Mouse (Mus musculus): ENCODE results near the gene Csnk1d.

- TF ChIP-seq CTCF (IDR thresholded peaks at IDR 0.05; ENCODE audit: control insufficient read depth, insufficient read depth, insufficient replicate concordance, low read depth, low read length) (no peak), POLR2A (IDR thresholded peaks at IDR 0.05; ENCODE audit: control insufficient read depth, low read depth, low read length) (no peak)
Observed at GRCm38 (mm10) chr11:120955701-120956100, 35.4 kb downstream of the Csnk1d start.

All from testis, adult 2 months (tissue).